Mouse (Mus musculus) CH12.LX (cell line): ENCODE measurements around the gene Kantr. TPM values are rescaled to one million over a fixed set of nuclear protein-coding genes. Genes with fewer than 3 reads are reported as not detected.
"Not testable (repeated sequence)": the region's sequence is repeated elsewhere in the genome, so short reads cannot be mapped to it uniquely, and the experiment has no call there.

ENCODE experiments used
- DNase-seq: peaks from one replicate; pipeline ENCODE4 v3.0.0-alpha.2; 2013; ENCODE audit errors: extremely low read depth
- H3K27ac ChIP-seq: 2 replicates; pipeline ENCODE4 v1.5.1; 2012; ENCODE audit warnings: low read depth, mild to moderate bottlenecking, control low read depth, moderate library complexity; ENCODE audit not compliant: insufficient read depth
- H3K27me3 ChIP-seq: replicated peaks from 2 replicates; pipeline ENCODE3; 2012; ENCODE audit warnings: inconsistent platforms
- H3K36me3 ChIP-seq, 2 experiments: replicated peaks in 1 of 2; 2 replicates each; pipeline versions ENCODE3 to v1.6.1; 2012; ENCODE audit warnings: inconsistent platforms in 1 of 2, low read length in 1 of 2, mild to moderate bottlenecking in 1 of 2, mixed read lengths in 1 of 2, moderate library complexity in 1 of 2; ENCODE audit not compliant: control insufficient read depth in 1 of 2, insufficient read depth in 1 of 2
- H3K4me1 ChIP-seq, 2 experiments: 2 replicates each; pipeline ENCODE4 v1.6.1; 2012; ENCODE audit warnings: inconsistent platforms in 1 of 2, moderate library complexity in 1 of 2; ENCODE audit not compliant: insufficient read depth in 2 of 2, control insufficient read depth in 1 of 2
- H3K4me2 ChIP-seq: 2 replicates; pipeline ENCODE4 v1.6.1; 2012; ENCODE audit warnings: low read depth, mild to moderate bottlenecking, control low read depth; ENCODE audit not compliant: poor library complexity, insufficient read depth, severe bottlenecking
- H3K4me3 ChIP-seq, 3 experiments: fragments of 150-350 bp in 1 of 3; sonication (generic) in 1 of 3; replicated peaks in 1 of 3; 2 replicates each; pipeline versions ENCODE3 to v1.5.1; 2011 to 2012; ENCODE audit warnings: low read depth in 2 of 3, low read length in 2 of 3, mild to moderate bottlenecking in 2 of 3, moderate library complexity in 2 of 3, control low read depth in 1 of 3, improper control_type of control experiment in 1 of 3, inconsistent platforms in 1 of 3, mixed read lengths in 1 of 3; ENCODE audit not compliant: poor library complexity in 1 of 3
- H3K79me2 ChIP-seq: replicated peaks from 2 replicates; pipeline ENCODE4 v1.6.1; 2012; ENCODE audit warnings: mild to moderate bottlenecking, moderate library complexity; ENCODE audit not compliant: control insufficient read depth, poor library complexity, insufficient read depth, severe bottlenecking; ENCODE audit errors: extremely low read depth
- H3K9ac ChIP-seq: 2 replicates; pipeline ENCODE4 v1.6.1; 2012; ENCODE audit warnings: low read depth, mild to moderate bottlenecking, control low read depth, moderate library complexity; ENCODE audit not compliant: insufficient read depth
- H3K9me3 ChIP-seq: replicated peaks from 2 replicates; pipeline ENCODE3; 2012; ENCODE audit warnings: low read length, inconsistent platforms, mixed read lengths
- CHD1 ChIP-seq: IDR thresholded peaks from 2 replicates; pipeline ENCODE4 v1.6.1; 2012; ENCODE audit warnings: low read depth, low read length, improper control_type of control experiment, inconsistent platforms
- ELF1 ChIP-seq: IDR thresholded peaks from 2 replicates; pipeline ENCODE4 v1.6.1; 2014; ENCODE audit warnings: low read depth, mild to moderate bottlenecking, inconsistent platforms, low read length, improper control_type of control experiment
- HCFC1 ChIP-seq: IDR thresholded peaks from 2 replicates; pipeline ENCODE4 v1.6.1; 2012; ENCODE audit warnings: low read depth, mild to moderate bottlenecking, inconsistent platforms, low read length, improper control_type of control experiment
- MAZ ChIP-seq: IDR thresholded peaks from 2 replicates; pipeline ENCODE4 v1.6.1; 2012; ENCODE audit warnings: low read depth, mild to moderate bottlenecking, inconsistent platforms, low read length, improper control_type of control experiment, moderate library complexity
- MEF2A ChIP-seq: IDR thresholded peaks from 2 replicates; pipeline ENCODE4 v1.6.1; 2014; ENCODE audit warnings: low read depth, mild to moderate bottlenecking, inconsistent platforms, low read length, improper control_type of control experiment, borderline replicate concordance
- MXI1 ChIP-seq: IDR thresholded peaks from 2 replicates; pipeline ENCODE4 v1.6.1; 2011; ENCODE audit warnings: mild to moderate bottlenecking, low read depth, low read length, improper control_type of control experiment
- PAX5 ChIP-seq: IDR thresholded peaks from 2 replicates; pipeline ENCODE4 v1.6.1; 2012; ENCODE audit warnings: low read length, inconsistent platforms, mixed read lengths
- POLR2A ChIP-seq: IDR thresholded peaks from 2 replicates; pipeline ENCODE4 v1.6.1; 2011; ENCODE audit warnings: low read depth, mild to moderate bottlenecking, improper control_type of control experiment, low read length
- RCOR1 ChIP-seq: conservative IDR thresholded peaks from 2 replicates; pipeline ENCODE4 v1.6.1; 2012; ENCODE audit warnings: low read depth, mild to moderate bottlenecking, inconsistent platforms, low read length, improper control_type of control experiment
- SMC3 ChIP-seq: IDR thresholded peaks from 2 replicates; pipeline ENCODE4 v1.6.1; 2011; ENCODE audit warnings: low read depth, low read length, improper control_type of control experiment
- TBP ChIP-seq: conservative IDR thresholded peaks from 2 replicates; pipeline ENCODE4 v1.6.1; 2011; ENCODE audit warnings: low read depth, low read length, improper control_type of control experiment
- TCF12 ChIP-seq: IDR thresholded peaks from 2 replicates; pipeline ENCODE4 v1.6.1; 2014; ENCODE audit warnings: low read depth, mild to moderate bottlenecking, inconsistent platforms, low read length, improper control_type of control experiment
- ZKSCAN1 ChIP-seq: IDR thresholded peaks from 2 replicates; pipeline ENCODE4 v1.6.1; 2012; ENCODE audit warnings: low read depth, inconsistent platforms, low read length, improper control_type of control experiment, borderline replicate concordance
- ZMIZ1 ChIP-seq: IDR thresholded peaks from 2 replicates; pipeline ENCODE4 v1.6.1; 2012; ENCODE audit warnings: low read depth, mild to moderate bottlenecking, inconsistent platforms, low read length, improper control_type of control experiment
- dilution Hi-C: fragments of 300-500 bp; cut with MboI; formaldehyde crosslinking; loops from 2 replicates; pipeline ENCODE4 v1.14.3; 2020; ENCODE audit warnings: low sequenced_read_pairs; ENCODE audit not compliant: extremely low pct_unique_long_range_greater_than_20kb, extremely low pct_ligation_motif_present
- in situ Hi-C: fragments of 300-500 bp; cut with MboI; formaldehyde crosslinking; loops from 3 replicates; pipeline ENCODE4 v1.14.3; 2019; ENCODE audit warnings: low sequenced_read_pairs, low pct_ligation_motif_present, low pct_unique_long_range_greater_than_20kb, mixed read lengths
- polyA plus RNA-seq: library from polyadenylated mRNA; unstranded; fragments of >175 nt; gene quantifications from 2 replicates; pipeline ENCODE4 v1.2.1, GENCODE M21; 2012; ENCODE audit warnings: low read depth; ENCODE audit not compliant: insufficient read length
- total RNA-seq, 2 experiments: library from RNA; depleted of rRNA; stranded (reverse); fragments of 300-350 nt in 1 of 2; fragments of >200 nt in 1 of 2; gene quantifications; 2 replicates each; pipeline ENCODE4 v1.2.3; 2012 to 2014

Kantr gene
- total and polyA plus RNA-seq, 3 experiments = 0.64 to 3.1 (median 2.7) TPM

DNA sequence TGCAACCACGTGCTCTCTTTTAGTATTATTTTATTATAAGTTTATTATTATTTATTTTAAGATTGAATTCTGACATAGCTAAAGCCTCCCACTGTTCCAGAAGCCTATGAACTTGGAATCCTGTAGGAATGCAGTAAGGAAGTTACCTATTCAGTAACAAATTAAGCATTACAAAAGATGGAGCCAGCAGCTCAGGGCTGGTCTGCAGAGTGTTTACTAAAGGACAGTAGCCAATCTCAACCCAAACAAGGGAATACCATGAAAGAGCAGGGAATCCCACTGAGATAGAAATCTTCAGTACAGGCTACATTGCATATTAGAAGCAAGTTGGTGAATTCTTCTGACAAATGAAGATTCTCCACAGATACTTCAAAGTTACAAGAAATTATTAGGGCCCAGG lies 40.3 kb downstream of the Kantr start:
- H3K4me3 ChIP-seq, H3K9ac ChIP-seq, dilution Hi-C loops, in situ Hi-C loops, DNase-seq, H3K4me2 ChIP-seq, H3K4me1 ChIP-seq, H3K36me3 ChIP-seq, H3K27me3 ChIP-seq, H3K79me2 ChIP-seq, H3K27ac ChIP-seq, H3K9me3 ChIP-seq: not testable (repeated sequence)

DNA sequence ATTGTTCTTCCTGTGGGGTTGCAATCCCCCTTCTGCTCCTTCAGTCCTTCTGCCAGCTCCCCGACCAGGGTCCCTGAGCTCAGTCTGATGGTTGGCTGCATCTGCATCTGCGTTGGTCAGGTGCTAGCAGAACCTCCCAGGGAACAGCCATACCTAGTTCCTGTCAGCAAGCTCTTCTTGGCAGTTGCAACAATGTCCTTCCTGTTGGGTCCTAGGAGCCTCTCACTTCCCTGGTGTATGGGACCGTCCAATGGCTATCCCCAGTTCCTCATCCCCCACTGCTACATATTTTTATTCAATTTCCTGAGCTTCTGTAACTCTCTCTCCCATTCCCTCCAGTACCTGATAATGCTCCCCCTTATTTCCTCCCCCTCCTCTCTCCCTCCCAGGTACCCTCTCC lies 42.5 kb downstream of the Kantr start:
- dilution Hi-C loops (no loop called here), in situ Hi-C loops (no loop called here)
- no peak overlapping the region for H3K9ac ChIP-seq
- no peak for DNase-seq
- no peak overlapping the region for H3K27ac ChIP-seq
- H3K9me3 ChIP-seq = no peaks in the 10 kb centered on the region
- H3K79me2 ChIP-seq = no peaks in the 10 kb centered on the region
- no peaks in the 10 kb centered on the region for H3K4me1 ChIP-seq
- TF ChIP-seq PAX5 (no peak), TCF12 (no peak), CHD1 (no peak), ELF1 (no peak), RCOR1 (no peak)
- no peaks in the 10 kb centered on the region for H3K27me3 ChIP-seq
- H3K36me3 ChIP-seq = no peaks in the 10 kb centered on the region
- H3K4me3 ChIP-seq = no peak overlapping the region
- H3K4me2 ChIP-seq = no peak overlapping the region

DNA sequence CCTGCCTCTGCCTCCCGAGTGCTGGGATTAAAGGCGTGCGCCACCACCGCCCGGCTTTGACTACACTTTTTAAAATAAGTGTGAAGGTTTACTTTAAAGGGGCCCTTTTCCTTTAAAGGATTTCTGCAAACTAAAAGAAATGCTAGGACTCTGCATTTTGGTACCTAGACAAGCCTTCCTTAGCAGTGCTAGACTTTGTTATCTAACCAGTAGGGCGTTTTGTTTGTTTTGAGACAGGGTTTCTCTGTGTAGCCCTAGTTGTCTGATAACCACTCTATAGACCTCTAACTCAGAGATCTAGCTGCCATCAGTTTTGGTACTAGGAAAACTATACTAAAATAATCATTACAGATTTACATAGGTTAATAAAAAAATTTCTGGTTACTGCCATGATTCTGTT lies 47.9 kb downstream of the Kantr start:
- TF ChIP-seq ZKSCAN1 (no peak), CHD1 (no peak), PAX5 (no peak), POLR2A (no peak), HCFC1 (no peak), TBP (no peak), ZMIZ1 (no peak), MXI1 (no peak), SMC3 (no peak), MEF2A (no peak), MAZ (no peak)
- Histone ChIP-seq H3K27ac (no peak overlapping the region), H3K9me3 (no peaks in the 10 kb centered on the region), H3K4me1 (no peaks in the 10 kb centered on the region), H3K27me3 (no peaks in the 10 kb centered on the region), H3K36me3 (peaks cover 9 to 27% of the 10 kb centered on the region in 2 experiments), H3K4me2 (no peak overlapping the region), H3K4me3 (no peak overlapping the region), H3K9ac (no peak overlapping the region), H3K79me2 (no peaks in the 10 kb centered on the region)
- dilution Hi-C loops = no loop called here
- DNase-seq = no peak
- in situ Hi-C loops = no loop called here
